Mouse (Mus musculus) kidney, postnatal 14 days (tissue): ENCODE results near the gene Zfp791.
"Not testable (repeated sequence)": the region's sequence is repeated elsewhere in the genome, so short reads cannot be mapped to it uniquely, and the experiment has no call there.

Experiments used
- DNase-seq: peaks from one replicate; pipeline ENCODE4 v3.0.0; 2022; ENCODE audit warnings: mixed read lengths

Gene Zfp791

GRCm38 (mm10) chr8:85122995-85123394, at the start of gene Zfp791:
TSS of gene Zfp791 (minus strand) at chr8:85123095.
- no peak for DNase-seq

- peak; percentile 64 for DNase-seq
Observed at GRCm38 (mm10) chr8:85171291-85171690, 48.4 kb upstream of the Zfp791 start.

GRCm38 (mm10) chr8:85151624-85152023, 28.7 kb upstream of the Zfp791 start, which contains the start of gene Cks1brt:
TSS of gene Cks1brt (plus strand) at chr8:85151924.
- DNase-seq = no peak

GRCm38 (mm10) chr8:85142516-85142915, 19.6 kb upstream of the Zfp791 start:
- no peak for DNase-seq

- not testable (repeated sequence) for DNase-seq
Observed at GRCm38 (mm10) chr8:85135690-85136089, 12.8 kb upstream of the Zfp791 start.

- DNase-seq = no peak
Observed at GRCm38 (mm10) chr8:85132335-85132734, 9.4 kb upstream of the Zfp791 start.

- DNase-seq = no peak
Observed at GRCm38 (mm10) chr8:85123691-85124090, 796 bp upstream of the Zfp791 start.

- DNase-seq = not testable (repeated sequence)
Observed at GRCm38 (mm10) chr8:85120251-85120650, 2.6 kb downstream of the Zfp791 start.

GRCm38 (mm10) chr8:85119052-85119981, 3.6 kb downstream of the Zfp791 start:
- DNase-seq = peak; percentile 93

- no peak for DNase-seq
Observed at GRCm38 (mm10) chr8:85116984-85117383, 5.9 kb downstream of the Zfp791 start.

GRCm38 (mm10) chr8:85115501-85115900, 7.4 kb downstream of the Zfp791 start:
- DNase-seq = no peak

GRCm38 (mm10) chr8:85113241-85113640, 9.7 kb downstream of the Zfp791 start:
- no peak for DNase-seq

- no peak for DNase-seq
Observed at GRCm38 (mm10) chr8:85100076-85100665, 22.7 kb downstream of the Zfp791 start.

GRCm38 (mm10) chr8:85096850-85097249, 26.0 kb downstream of the Zfp791 start:
- no peak for DNase-seq

- DNase-seq = no peak
Observed at GRCm38 (mm10) chr8:85096196-85096595, 26.7 kb downstream of the Zfp791 start.

- DNase-seq = no peak
Observed at GRCm38 (mm10) chr8:85095566-85095965, 27.3 kb downstream of the Zfp791 start.

GRCm38 (mm10) chr8:85095051-85095450, 27.8 kb downstream of the Zfp791 start:
- no peak for DNase-seq

GRCm38 (mm10) chr8:85091526-85092090, 31.3 kb downstream of the Zfp791 start:
- no peak for DNase-seq

GRCm38 (mm10) chr8:85090856-85091255, 32.0 kb downstream of the Zfp791 start:
- DNase-seq = no peak

GRCm38 (mm10) chr8:85088771-85089170, 34.1 kb downstream of the Zfp791 start:
- no peak for DNase-seq

- DNase-seq = no peak
Observed at GRCm38 (mm10) chr8:85086238-85086637, 36.7 kb downstream of the Zfp791 start.

- DNase-seq = no peak
Observed at GRCm38 (mm10) chr8:85084633-85085032, 38.3 kb downstream of the Zfp791 start.

- peak; percentile 94 for DNase-seq
Observed at GRCm38 (mm10) chr8:85083108-85083813, 39.6 kb downstream of the Zfp791 start, which contains the start of gene Man2b1. TSS of gene Man2b1 (plus strand) at chr8:85083270.
